Mouse (Mus musculus): Measurements from ENCODE around the gene Icam1. TPM values are rescaled to one million over a fixed set of nuclear protein-coding genes. Genes with fewer than 3 reads are reported as not detected.
"Not testable (repeated sequence)": the region's sequence is repeated elsewhere in the genome, so short reads cannot be mapped to it uniquely, and the experiment has no call there.

The Icam1 gene
- polyA plus RNA-seq, 1 experiment: 1.6 TPM

- no peaks in the 10 kb centered on the region; the same call in 1 of the 2 replicates for H3K27me3 ChIP-seq (ENCODE audit: control insufficient read depth, insufficient read depth, low read length)
- H3K27ac ChIP-seq (ENCODE audit: insufficient read depth, low read length): no peak overlapping the region
- H3K4me1 ChIP-seq (ENCODE audit: control insufficient read depth, insufficient read depth, low read length): peaks cover 5% of the 10 kb centered on the region; the same call in 1 of the 2 replicates
- no peak overlapping the region for H3K4me3 ChIP-seq (replicated peaks; ENCODE audit: insufficient read depth, low read depth, low read length)
- DNase-seq: no peak
- WGBS: 38% methylated on average over 9 of the region's 9 CpGs
- TF ChIP-seq CTCF (IDR thresholded peaks at IDR 0.05; ENCODE audit: borderline replicate concordance, insufficient read depth, low read depth, low read length): no peak
- no peak for TF ChIP-seq POLR2A (IDR thresholded peaks at IDR 0.05; ENCODE audit: borderline replicate concordance, insufficient read depth, low read length)
These were observed 19.8 kb downstream of the Icam1 start for GRCm38 (mm10) chr9:21035586-21035985.

- no peak for DNase-seq
- no peak overlapping the region for H3K27ac ChIP-seq (ENCODE audit: insufficient read depth, low read length)
- H3K4me3 ChIP-seq (replicated peaks; ENCODE audit: insufficient read depth, low read depth, low read length): no peak overlapping the region
- H3K4me1 ChIP-seq (ENCODE audit: control insufficient read depth, insufficient read depth, low read length): peaks cover 5% of the 10 kb centered on the region; the same call in 1 of the 2 replicates
- TF ChIP-seq CTCF (IDR thresholded peaks at IDR 0.05; ENCODE audit: borderline replicate concordance, insufficient read depth, low read depth, low read length) (no peak), POLR2A (IDR thresholded peaks at IDR 0.05; ENCODE audit: borderline replicate concordance, insufficient read depth, low read length) (no peak)
- H3K27me3 ChIP-seq (ENCODE audit: control insufficient read depth, insufficient read depth, low read length): no peaks in the 10 kb centered on the region; the same call in 1 of the 2 replicates
- WGBS: 18% methylated on average over 20 of the region's 20 CpGs
These were observed 20.4 kb downstream of the Icam1 start for GRCm38 (mm10) chr9:21036161-21036560.

- 4% methylated on average over 22 of the region's 22 CpGs for WGBS
- H3K27ac ChIP-seq (ENCODE audit: insufficient read depth, low read length): no peak overlapping the region
- TF ChIP-seq POLR2A (IDR thresholded peaks at IDR 0.05; ENCODE audit: borderline replicate concordance, insufficient read depth, low read length): no peak
- no peak for TF ChIP-seq CTCF (IDR thresholded peaks at IDR 0.05; ENCODE audit: borderline replicate concordance, insufficient read depth, low read depth, low read length)
- no peak for DNase-seq
- peaks cover 5% of the 10 kb centered on the region; the same call in 1 of the 2 replicates for H3K4me1 ChIP-seq (ENCODE audit: control insufficient read depth, insufficient read depth, low read length)
- H3K27me3 ChIP-seq (ENCODE audit: control insufficient read depth, insufficient read depth, low read length): no peaks in the 10 kb centered on the region; the same call in 1 of the 2 replicates
- no peak overlapping the region for H3K4me3 ChIP-seq (replicated peaks; ENCODE audit: insufficient read depth, low read depth, low read length)
These were observed 20.9 kb downstream of the Icam1 start for GRCm38 (mm10) chr9:21036666-21037065.

- TF ChIP-seq CTCF (IDR thresholded peaks at IDR 0.05; ENCODE audit: borderline replicate concordance, insufficient read depth, low read depth, low read length): no peak
- TF ChIP-seq POLR2A (IDR thresholded peaks at IDR 0.05; ENCODE audit: borderline replicate concordance, insufficient read depth, low read length): no peak
- Histone ChIP-seq H3K4me3 (replicated peaks; ENCODE audit: insufficient read depth, low read depth, low read length) (peak overlapping the region; percentile 11), H3K4me1 (ENCODE audit: control insufficient read depth, insufficient read depth, low read length) (peaks cover 5% of the 10 kb centered on the region; the same call in 1 of the 2 replicates), H3K27ac (ENCODE audit: insufficient read depth, low read length) (no peak overlapping the region), H3K27me3 (ENCODE audit: control insufficient read depth, insufficient read depth, low read length) (no peaks in the 10 kb centered on the region; the same call in 1 of the 2 replicates)
- WGBS: under 1% methylated on average over 31 of the region's 31 CpGs
- no peak for DNase-seq
These were observed 21.7 kb downstream of the Icam1 start for GRCm38 (mm10) chr9:21037481-21037891.

- no peak for DNase-seq
- Histone ChIP-seq H3K4me1 (ENCODE audit: control insufficient read depth, insufficient read depth, low read length) (no peaks in the 10 kb centered on the region), H3K4me3 (replicated peaks; ENCODE audit: insufficient read depth, low read depth, low read length) (no peak overlapping the region), H3K27ac (ENCODE audit: insufficient read depth, low read length) (no peak overlapping the region), H3K27me3 (ENCODE audit: control insufficient read depth, insufficient read depth, low read length) (no peaks in the 10 kb centered on the region; the same call in 1 of the 2 replicates)
- TF ChIP-seq POLR2A (IDR thresholded peaks at IDR 0.05; ENCODE audit: borderline replicate concordance, insufficient read depth, low read length) (no peak), CTCF (IDR thresholded peaks at IDR 0.05; ENCODE audit: borderline replicate concordance, insufficient read depth, low read depth, low read length) (no peak)
- 72% methylated on average over 3 of the region's 3 CpGs for WGBS
These were observed 24.0 kb downstream of the Icam1 start for GRCm38 (mm10) chr9:21039779-21040178.

- Histone ChIP-seq H3K4me1 (ENCODE audit: control insufficient read depth, insufficient read depth, low read length) (no peaks in the 10 kb centered on the region), H3K27ac (ENCODE audit: insufficient read depth, low read length) (no peak overlapping the region), H3K27me3 (ENCODE audit: control insufficient read depth, insufficient read depth, low read length) (no peaks in the 10 kb centered on the region; the same call in 1 of the 2 replicates), H3K4me3 (replicated peaks; ENCODE audit: insufficient read depth, low read depth, low read length) (no peak overlapping the region)
- no peak for DNase-seq
- TF ChIP-seq POLR2A (IDR thresholded peaks at IDR 0.05; ENCODE audit: borderline replicate concordance, insufficient read depth, low read length) (no peak), CTCF (IDR thresholded peaks at IDR 0.05; ENCODE audit: borderline replicate concordance, insufficient read depth, low read depth, low read length) (no peak)
- WGBS: 50% methylated on average over 4 of the region's 4 CpGs
These were observed 25.5 kb downstream of the Icam1 start for GRCm38 (mm10) chr9:21041308-21041707.

GRCm38 (mm10) chr9:21043563-21043962 lies 27.8 kb downstream of the Icam1 start:
- TF ChIP-seq CTCF (IDR thresholded peaks at IDR 0.05; ENCODE audit: borderline replicate concordance, insufficient read depth, low read depth, low read length) (no peak), POLR2A (IDR thresholded peaks at IDR 0.05; ENCODE audit: borderline replicate concordance, insufficient read depth, low read length) (no peak)
- Histone ChIP-seq H3K27me3 (ENCODE audit: control insufficient read depth, insufficient read depth, low read length) (no peaks in the 10 kb centered on the region), H3K4me3 (replicated peaks; ENCODE audit: insufficient read depth, low read depth, low read length) (no peak overlapping the region), H3K27ac (ENCODE audit: insufficient read depth, low read length) (no peak overlapping the region), H3K4me1 (ENCODE audit: control insufficient read depth, insufficient read depth, low read length) (no peaks in the 10 kb centered on the region)
- WGBS: 83% methylated on average over 4 of the region's 4 CpGs
- no peak for DNase-seq

GRCm38 (mm10) chr9:21044785-21045184 lies 29.0 kb downstream of the Icam1 start:
- WGBS: 36% methylated on average over 1 of the region's 1 CpGs
- H3K27me3 ChIP-seq (ENCODE audit: control insufficient read depth, insufficient read depth, low read length); DNase-seq; H3K27ac ChIP-seq (ENCODE audit: insufficient read depth, low read length); H3K4me1 ChIP-seq (ENCODE audit: control insufficient read depth, insufficient read depth, low read length); H3K4me3 ChIP-seq (replicated peaks; ENCODE audit: insufficient read depth, low read depth, low read length): not testable (repeated sequence)

All from cerebellum, adult 2 months (tissue).